Mouse (Mus musculus): ENCODE results near the gene Tmem160. TPM values are rescaled to one million over a fixed set of nuclear protein-coding genes. Genes with fewer than 3 reads are reported as not detected.

The Tmem160 gene
- polyA plus RNA-seq, 1 experiment from 2014 or later, result 86.9 TPM

DNA sequence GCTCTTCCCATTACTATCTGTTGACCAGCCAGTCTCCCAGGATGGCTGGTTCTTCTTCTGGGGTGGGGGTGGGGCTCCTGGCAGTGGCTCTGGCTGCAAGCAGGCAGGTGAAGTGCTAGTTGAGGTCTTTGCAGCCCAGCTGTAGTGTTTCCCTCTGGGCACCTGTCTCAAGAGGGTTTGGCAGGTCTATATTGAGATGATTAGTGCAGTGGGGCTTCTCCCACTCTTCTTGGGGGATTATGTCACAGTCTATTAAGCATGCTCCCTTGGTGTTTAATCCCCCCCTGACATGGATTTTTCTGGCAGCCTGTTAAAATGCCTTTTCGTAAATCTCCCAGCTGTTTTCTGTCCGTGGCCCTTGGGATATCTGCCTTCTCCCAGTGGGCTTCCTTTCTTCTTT lies 39.6 kb upstream of the Tmem160 start:
- Histone ChIP-seq H3K36me3 (ENCODE audit: control insufficient read depth, insufficient read depth, low read length) (peaks cover 8% of the 10 kb centered on the region), H3K4me3 (ENCODE audit: low read length) (no peak overlapping the region), H3K4me1 (ENCODE audit: control insufficient read depth, insufficient read depth, low read depth, low read length) (peaks cover 4% of the 10 kb centered on the region), H3K27ac (ENCODE audit: low read depth, low read length) (no peak overlapping the region), H3K9me3 (ENCODE audit: control insufficient read depth, low read length) (no peaks in the 10 kb centered on the region), H3K4me2 (ENCODE audit: low read length) (no peak overlapping the region), H3K9ac (ENCODE audit: low read depth, low read length) (no peak overlapping the region), H3K27me3 (replicated peaks; ENCODE audit: control insufficient read depth, insufficient read depth, low read length) (no peaks in the 10 kb centered on the region)
- 60% methylated on average over 2 of the region's 2 CpGs for WGBS
- no peak for ATAC-seq

DNA sequence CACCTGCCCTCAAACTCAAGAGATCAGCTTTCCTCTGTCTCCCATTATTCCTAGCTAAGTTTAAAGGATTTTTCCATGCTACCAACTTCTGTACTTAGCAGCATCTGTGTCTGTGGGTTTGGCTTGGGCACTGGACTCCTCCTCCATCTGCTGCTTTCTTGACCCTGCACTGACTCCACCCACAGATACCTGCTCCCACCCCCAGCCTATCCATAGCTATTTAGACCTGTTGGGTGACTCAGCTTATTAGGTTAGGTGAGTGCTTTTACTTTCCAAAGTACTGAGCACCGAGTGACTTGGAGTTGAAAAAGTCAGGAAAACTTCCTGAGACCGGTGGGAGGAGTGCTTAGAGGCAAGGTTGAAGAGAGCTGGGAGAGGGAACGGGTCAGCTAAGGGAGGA lies 37.2 kb upstream of the Tmem160 start:
- Histone ChIP-seq H3K4me2 (ENCODE audit: low read length) (no peak overlapping the region), H3K36me3 (ENCODE audit: control insufficient read depth, insufficient read depth, low read length) (peaks cover 16% of the 10 kb centered on the region), H3K9ac (ENCODE audit: low read depth, low read length) (no peak overlapping the region), H3K27me3 (replicated peaks; ENCODE audit: control insufficient read depth, insufficient read depth, low read length) (no peaks in the 10 kb centered on the region), H3K9me3 (ENCODE audit: control insufficient read depth, low read length) (no peaks in the 10 kb centered on the region), H3K4me3 (ENCODE audit: low read length) (no peak overlapping the region), H3K27ac (ENCODE audit: low read depth, low read length) (no peak overlapping the region), H3K4me1 (ENCODE audit: control insufficient read depth, insufficient read depth, low read depth, low read length) (peaks cover 4% of the 10 kb centered on the region)
- WGBS, result 84% methylated on average over 3 of the region's 3 CpGs
- no peak for ATAC-seq

DNA sequence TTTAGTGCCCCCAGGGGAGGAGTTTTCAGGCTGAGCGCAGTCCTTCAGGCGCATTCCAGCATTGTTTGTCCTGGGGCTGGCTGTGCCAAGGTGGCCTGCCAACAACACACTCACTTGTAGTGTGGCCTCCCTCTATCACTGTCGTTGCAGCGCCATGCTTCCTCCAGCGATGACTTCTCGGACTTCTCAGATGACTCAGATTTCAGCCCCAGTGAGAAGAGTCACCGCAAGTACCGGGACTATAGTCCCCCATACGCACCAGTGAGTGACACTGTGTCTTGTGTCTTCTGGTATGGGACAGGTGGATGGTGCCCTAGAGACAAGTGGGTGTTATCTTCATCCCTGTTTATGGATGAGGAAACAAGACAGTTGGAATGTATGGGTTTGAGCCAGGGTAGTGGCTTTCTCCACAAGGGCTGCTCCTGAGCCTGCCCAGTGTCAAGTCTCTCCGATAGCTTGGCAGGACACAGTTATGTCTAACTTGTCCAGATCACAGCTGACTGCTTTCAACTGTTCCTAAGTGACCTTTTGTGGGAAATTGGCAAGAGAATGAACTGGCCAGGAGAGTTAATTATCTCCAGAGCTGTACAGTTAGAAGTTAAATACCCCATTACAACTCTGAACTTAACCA lies 35.3 kb upstream of the Tmem160 start:
- no peak overlapping the region for H3K27ac ChIP-seq (ENCODE audit: low read depth, low read length)
- H3K9me3 ChIP-seq (ENCODE audit: control insufficient read depth, low read length), result no peaks in the 10 kb centered on the region
- WGBS, result 84% methylated on average over 10 of the region's 10 CpGs
- peaks cover 32% of the 10 kb centered on the region for H3K36me3 ChIP-seq (ENCODE audit: control insufficient read depth, insufficient read depth, low read length)
- H3K4me3 ChIP-seq (ENCODE audit: low read length), result no peak overlapping the region
- H3K4me1 ChIP-seq (ENCODE audit: control insufficient read depth, insufficient read depth, low read depth, low read length), result peaks cover 4% of the 10 kb centered on the region
- no peak for ATAC-seq
- no peak overlapping the region for H3K9ac ChIP-seq (ENCODE audit: low read depth, low read length)
- no peaks in the 10 kb centered on the region for H3K27me3 ChIP-seq (replicated peaks; ENCODE audit: control insufficient read depth, insufficient read depth, low read length)
- no peak overlapping the region for H3K4me2 ChIP-seq (ENCODE audit: low read length)

DNA sequence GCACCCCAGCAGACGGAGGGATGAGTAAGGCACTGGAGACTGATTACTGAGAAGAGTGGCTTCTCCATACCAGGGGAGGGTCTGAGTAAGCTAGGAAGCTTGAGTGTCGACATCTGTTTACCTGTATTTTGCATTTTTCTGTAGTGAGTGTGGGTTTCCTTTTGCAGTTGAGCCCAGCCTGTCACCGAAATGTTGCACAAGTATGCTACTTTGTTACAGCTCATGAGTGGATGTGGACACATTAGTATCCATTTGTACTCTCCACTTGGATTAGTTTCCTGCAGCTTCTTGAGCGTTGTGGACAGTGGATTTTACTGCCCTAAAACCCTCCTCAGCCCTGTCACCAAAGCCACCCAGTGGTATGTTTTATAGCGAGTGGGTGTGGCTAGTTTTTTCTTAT lies 33.9 kb upstream of the Tmem160 start:
- no peak overlapping the region for H3K4me2 ChIP-seq (ENCODE audit: low read length)
- WGBS, result 91% methylated on average over 5 of the region's 5 CpGs
- no peak overlapping the region for H3K9ac ChIP-seq (ENCODE audit: low read depth, low read length)
- H3K27me3 ChIP-seq (replicated peaks; ENCODE audit: control insufficient read depth, insufficient read depth, low read length), result no peaks in the 10 kb centered on the region
- no peak overlapping the region for H3K27ac ChIP-seq (ENCODE audit: low read depth, low read length)
- H3K4me1 ChIP-seq (ENCODE audit: control insufficient read depth, insufficient read depth, low read depth, low read length), result no peaks in the 10 kb centered on the region
- peaks cover 37% of the 10 kb centered on the region for H3K36me3 ChIP-seq (ENCODE audit: control insufficient read depth, insufficient read depth, low read length)
- no peak overlapping the region for H3K4me3 ChIP-seq (ENCODE audit: low read length)
- no peaks in the 10 kb centered on the region for H3K9me3 ChIP-seq (ENCODE audit: control insufficient read depth, low read length)
- no peak for ATAC-seq

DNA sequence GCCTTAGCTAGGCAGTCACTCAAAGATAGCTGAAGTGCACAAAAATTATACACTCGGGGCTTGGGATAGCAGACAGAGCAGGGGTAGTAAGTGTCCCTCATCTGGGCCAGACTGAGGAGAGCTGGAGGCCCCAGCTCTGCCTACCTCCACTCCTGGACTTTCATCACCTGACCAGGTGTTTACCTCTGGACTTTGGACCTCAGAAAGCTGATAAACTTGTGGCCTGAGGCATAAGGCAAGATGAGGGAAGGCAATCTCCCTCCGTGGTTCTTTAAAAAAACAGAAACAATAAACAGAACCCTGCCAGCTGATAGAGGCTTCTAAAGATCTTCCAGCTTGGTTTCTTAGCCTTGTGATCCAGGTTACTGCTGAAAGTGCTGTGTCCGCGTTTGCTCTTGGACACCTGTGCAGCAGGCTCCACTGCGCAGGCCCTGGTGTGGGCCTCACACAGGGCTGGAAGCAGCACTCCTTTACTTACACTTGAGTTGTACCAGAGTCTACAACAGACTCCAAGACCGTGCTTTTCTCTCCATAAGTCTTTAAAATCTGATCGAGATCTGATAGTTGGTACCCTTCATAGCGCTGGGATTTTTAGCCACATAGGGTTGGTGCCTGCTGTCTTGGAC lies 32.0 kb upstream of the Tmem160 start:
- ATAC-seq, result no peak
- Histone ChIP-seq H3K9me3 (ENCODE audit: control insufficient read depth, low read length) (no peaks in the 10 kb centered on the region), H3K4me1 (ENCODE audit: control insufficient read depth, insufficient read depth, low read depth, low read length) (no peaks in the 10 kb centered on the region), H3K4me3 (ENCODE audit: low read length) (no peak overlapping the region), H3K4me2 (ENCODE audit: low read length) (no peak overlapping the region), H3K27ac (ENCODE audit: low read depth, low read length) (no peak overlapping the region), H3K9ac (ENCODE audit: low read depth, low read length) (no peak overlapping the region), H3K36me3 (ENCODE audit: control insufficient read depth, insufficient read depth, low read length) (peaks cover 55% of the 10 kb centered on the region), H3K27me3 (replicated peaks; ENCODE audit: control insufficient read depth, insufficient read depth, low read length) (no peaks in the 10 kb centered on the region)
- WGBS, result 95% methylated on average over 8 of the region's 8 CpGs

DNA sequence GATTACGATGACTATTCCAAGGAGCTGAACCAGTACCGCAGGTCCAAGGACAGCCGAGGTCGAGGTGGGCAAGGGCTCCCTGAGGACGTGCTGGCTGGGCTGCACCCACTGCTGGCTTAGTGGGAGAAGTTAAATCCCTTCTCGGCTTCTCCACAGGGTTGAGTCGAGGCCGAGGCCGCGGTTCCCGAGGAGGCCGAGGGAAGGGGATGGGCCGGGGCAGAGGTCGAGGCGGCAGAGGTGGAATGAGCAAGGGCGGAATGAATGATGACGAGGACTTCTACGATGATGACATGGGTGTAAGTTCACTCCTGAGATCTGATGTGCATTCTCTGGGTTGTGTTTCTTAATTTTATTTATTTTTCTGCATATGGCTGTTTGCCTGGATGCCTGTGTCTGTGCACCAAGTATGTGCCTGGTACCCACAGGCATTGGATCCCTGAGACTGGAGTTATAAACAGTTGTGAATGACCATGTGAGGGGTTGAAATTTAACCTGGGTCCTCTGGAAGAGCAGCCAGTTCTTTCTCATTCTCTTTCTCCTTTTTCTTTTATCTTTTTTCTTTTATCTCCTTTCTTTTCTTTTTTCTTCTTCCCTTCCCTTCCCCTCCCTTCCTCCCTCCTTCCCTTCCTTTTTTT lies 30.2 kb upstream of the Tmem160 start:
- Histone ChIP-seq H3K4me1 (ENCODE audit: control insufficient read depth, insufficient read depth, low read depth, low read length) (no peaks in the 10 kb centered on the region), H3K4me2 (ENCODE audit: low read length) (no peak overlapping the region), H3K27me3 (replicated peaks; ENCODE audit: control insufficient read depth, insufficient read depth, low read length) (no peaks in the 10 kb centered on the region), H3K9ac (ENCODE audit: low read depth, low read length) (no peak overlapping the region), H3K4me3 (ENCODE audit: low read length) (no peak overlapping the region), H3K36me3 (ENCODE audit: control insufficient read depth, insufficient read depth, low read length) (peaks cover 57% of the 10 kb centered on the region), H3K27ac (ENCODE audit: low read depth, low read length) (no peak overlapping the region), H3K9me3 (ENCODE audit: control insufficient read depth, low read length) (no peaks in the 10 kb centered on the region)
- ATAC-seq, result no peak
- 87% methylated on average over 18 of the region's 18 CpGs for WGBS

DNA sequence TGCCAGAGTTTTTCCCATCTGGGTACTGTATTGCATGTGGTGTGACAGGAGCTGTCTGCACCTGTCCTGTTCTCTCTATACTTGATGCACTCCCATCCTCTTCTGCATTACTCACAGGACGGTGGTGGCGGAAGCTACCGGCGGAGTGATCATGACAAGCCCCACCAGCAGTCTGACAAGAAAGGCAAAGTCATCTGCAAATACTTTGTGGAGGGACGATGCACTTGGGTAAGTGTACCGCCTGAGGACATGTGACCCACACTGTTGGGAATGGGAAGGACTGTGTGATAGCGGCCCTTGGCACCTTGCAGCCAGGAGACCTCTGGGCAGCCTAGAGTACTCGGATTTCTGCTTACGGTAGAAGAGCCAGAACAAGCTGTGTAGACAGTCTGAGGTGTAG lies 28.8 kb upstream of the Tmem160 start:
- H3K4me1 ChIP-seq (ENCODE audit: control insufficient read depth, insufficient read depth, low read depth, low read length), result no peaks in the 10 kb centered on the region
- no peaks in the 10 kb centered on the region for H3K27me3 ChIP-seq (replicated peaks; ENCODE audit: control insufficient read depth, insufficient read depth, low read length)
- no peak overlapping the region for H3K4me3 ChIP-seq (ENCODE audit: low read length)
- H3K27ac ChIP-seq (ENCODE audit: low read depth, low read length), result no peak overlapping the region
- H3K36me3 ChIP-seq (ENCODE audit: control insufficient read depth, insufficient read depth, low read length), result peaks cover 69% of the 10 kb centered on the region
- WGBS, result 93% methylated on average over 9 of the region's 9 CpGs
- no peak overlapping the region for H3K4me2 ChIP-seq (ENCODE audit: low read length)
- ATAC-seq, result no peak
- H3K9me3 ChIP-seq (ENCODE audit: control insufficient read depth, low read length), result no peaks in the 10 kb centered on the region
- no peak overlapping the region for H3K9ac ChIP-seq (ENCODE audit: low read depth, low read length)

DNA sequence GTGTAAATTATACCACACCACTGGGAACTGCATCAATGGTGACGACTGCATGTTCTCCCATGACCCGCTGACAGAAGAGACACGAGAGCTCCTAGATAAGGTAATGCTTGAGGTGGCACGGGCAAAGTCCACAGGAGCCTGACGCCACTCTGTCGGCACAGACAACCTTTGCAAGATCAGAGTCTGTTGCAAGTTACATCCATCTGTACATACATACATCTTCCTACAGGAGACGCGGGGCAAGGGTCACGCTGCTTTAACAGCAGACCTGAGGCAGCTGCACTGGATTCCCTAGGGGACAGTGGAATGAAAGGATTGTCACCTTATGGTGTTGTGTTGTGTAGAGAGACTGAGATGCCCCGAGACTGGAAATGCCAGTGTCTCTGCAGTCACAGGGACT lies 26.9 kb upstream of the Tmem160 start:
- Histone ChIP-seq H3K4me1 (ENCODE audit: control insufficient read depth, insufficient read depth, low read depth, low read length) (no peaks in the 10 kb centered on the region), H3K27ac (ENCODE audit: low read depth, low read length) (no peak overlapping the region), H3K9me3 (ENCODE audit: control insufficient read depth, low read length) (no peaks in the 10 kb centered on the region), H3K36me3 (ENCODE audit: control insufficient read depth, insufficient read depth, low read length) (peaks cover 77% of the 10 kb centered on the region), H3K4me3 (ENCODE audit: low read length) (no peak overlapping the region), H3K4me2 (ENCODE audit: low read length) (no peak overlapping the region), H3K27me3 (replicated peaks; ENCODE audit: control insufficient read depth, insufficient read depth, low read length) (no peaks in the 10 kb centered on the region), H3K9ac (ENCODE audit: low read depth, low read length) (no peak overlapping the region)
- 91% methylated on average over 10 of the region's 10 CpGs for WGBS
- ATAC-seq, result 0 out of 2 replicates have a peak, but pooled peaks have one; percentile 7

DNA sequence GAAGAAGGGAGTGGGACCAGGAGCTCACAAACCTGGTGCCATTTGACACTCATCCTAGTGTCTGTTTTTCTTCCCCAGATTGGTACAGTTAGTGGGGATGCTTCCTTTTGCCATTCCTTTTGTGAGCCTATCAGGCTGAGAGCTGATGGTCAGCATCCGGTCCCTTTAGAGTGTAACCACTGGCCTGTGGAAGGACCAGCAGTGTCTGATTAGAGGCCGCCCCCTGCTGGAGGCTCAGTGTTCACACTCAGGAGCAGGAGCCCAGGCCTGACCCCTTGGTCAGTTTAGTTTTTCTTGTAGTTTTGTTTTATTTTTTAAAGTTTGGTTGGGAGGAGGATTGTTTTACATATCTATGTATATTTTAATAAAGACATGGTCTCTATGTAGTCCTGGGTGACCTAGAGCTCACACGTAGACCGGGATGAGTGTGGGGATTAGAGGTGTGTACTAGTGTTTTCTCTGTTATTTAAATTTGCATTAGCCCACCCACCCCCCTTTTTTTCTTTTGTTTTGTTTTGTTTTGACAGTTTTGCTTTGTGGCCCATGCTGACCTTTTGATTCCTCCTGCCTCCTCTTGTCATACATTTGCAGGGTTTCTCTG lies 26.4 kb upstream of the Tmem160 start:
- Histone ChIP-seq H3K36me3 (ENCODE audit: control insufficient read depth, insufficient read depth, low read length) (peaks cover 77% of the 10 kb centered on the region), H3K27me3 (replicated peaks; ENCODE audit: control insufficient read depth, insufficient read depth, low read length) (no peaks in the 10 kb centered on the region), H3K27ac (ENCODE audit: low read depth, low read length) (no peak overlapping the region), H3K4me3 (ENCODE audit: low read length) (no peak overlapping the region), H3K9ac (ENCODE audit: low read depth, low read length) (no peak overlapping the region), H3K9me3 (ENCODE audit: control insufficient read depth, low read length) (no peaks in the 10 kb centered on the region), H3K4me2 (ENCODE audit: low read length) (no peak overlapping the region), H3K4me1 (ENCODE audit: control insufficient read depth, insufficient read depth, low read depth, low read length) (no peaks in the 10 kb centered on the region)
- WGBS, result 54% methylated on average over 4 of the region's 4 CpGs
- ATAC-seq, result 0 out of 2 replicates have a peak, but pooled peaks have one; percentile 45
